Mouse (Mus musculus) stomach, postnatal 0 days (tissue): ENCODE measurements around the gene Magt1. TPM values are rescaled to one million over a fixed set of nuclear protein-coding genes. Genes with fewer than 3 reads are reported as not detected.
A peak's percentile ranks its signal among the peaks of the same experiment; 100 is the strongest.

Experiments used
- ATAC-seq: fragments of 200-750 bp; cut with Nextera tagmentation; 2 replicates; pipeline ENCODE4 v1.8.0; 2017; ENCODE audit not compliant: low FRiP score, low TSS enrichment
- DNase-seq: peaks from one replicate; pipeline ENCODE4 v3.0.0-alpha.2; 2016; ENCODE audit warnings: low spot score
- H3K27ac ChIP-seq: fragments of 300-500 bp; sonication (generic); replicated peaks from 2 replicates; pipeline ENCODE4 v1.5.1; 2014; ENCODE audit warnings: mild to moderate bottlenecking, control low read depth
- H3K27me3 ChIP-seq: fragments of 300-500 bp; sonication (generic); 2 replicates; pipeline ENCODE4 v1.6.1; 2014; ENCODE audit warnings: low read length; ENCODE audit not compliant: control insufficient read depth, insufficient read depth
- H3K36me3 ChIP-seq: fragments of 300-500 bp; sonication (generic); 2 replicates; pipeline ENCODE4 v1.6.1; 2014; ENCODE audit warnings: low read length, mixed read lengths; ENCODE audit not compliant: control insufficient read depth, insufficient read depth
- H3K4me1 ChIP-seq: fragments of 300-500 bp; sonication (generic); replicated peaks from 2 replicates; pipeline ENCODE4 v1.6.1; 2014; ENCODE audit warnings: antibody characterized with exemption; ENCODE audit not compliant: control insufficient read depth, insufficient read depth
- H3K4me2 ChIP-seq: fragments of 300-500 bp; sonication (generic); replicated peaks from 2 replicates; pipeline ENCODE4 v1.6.1; 2014; ENCODE audit warnings: low read depth, mild to moderate bottlenecking, control low read depth, moderate library complexity
- H3K4me3 ChIP-seq: fragments of 300-500 bp; sonication (generic); 2 replicates; pipeline ENCODE4 v1.5.1; 2014; ENCODE audit warnings: low read depth, low read length, control low read depth
- H3K9ac ChIP-seq: fragments of 300-500 bp; sonication (generic); 2 replicates; pipeline ENCODE4 v1.6.1; 2014; ENCODE audit warnings: mild to moderate bottlenecking, low read length, control low read depth, mixed read lengths
- H3K9me3 ChIP-seq: fragments of 300-500 bp; sonication (generic); 2 replicates; pipeline ENCODE4 v1.6.1; 2016; ENCODE audit warnings: low read length; ENCODE audit not compliant: control insufficient read depth
- CTCF ChIP-seq: IDR thresholded peaks from 2 replicates; pipeline ENCODE4 v1.5.1; 2016; ENCODE audit warnings: antibody characterized with exemption, low read depth, mild to moderate bottlenecking, moderate library complexity
- EP300 ChIP-seq: optimal IDR thresholded peaks from 2 replicates; pipeline ENCODE3; 2016; ENCODE audit warnings: antibody characterized with exemption
- WGBS: fragments of 180-500 bp; shearing (Covaris S2); extraction: QIAGEN DNeasy Blood & Tissue Kit; methylation state at CpG from one replicate; pipeline ENCODE4 v1.1.7; 2014; 5-methylcytosine and 5-hydroxymethylcytosine counted together
- polyA plus RNA-seq: library from polyadenylated mRNA; unstranded; fragments of >200 nt; fragmentation: Nextera tagmentation; extraction: Ambion mirVana; gene quantifications from 2 replicates; pipeline ENCODE4 v1.2.1, GENCODE M21; 2015

The Magt1 gene
- polyA plus RNA-seq, 1 experiment from 2014 or later = 45.3 TPM

DNA sequence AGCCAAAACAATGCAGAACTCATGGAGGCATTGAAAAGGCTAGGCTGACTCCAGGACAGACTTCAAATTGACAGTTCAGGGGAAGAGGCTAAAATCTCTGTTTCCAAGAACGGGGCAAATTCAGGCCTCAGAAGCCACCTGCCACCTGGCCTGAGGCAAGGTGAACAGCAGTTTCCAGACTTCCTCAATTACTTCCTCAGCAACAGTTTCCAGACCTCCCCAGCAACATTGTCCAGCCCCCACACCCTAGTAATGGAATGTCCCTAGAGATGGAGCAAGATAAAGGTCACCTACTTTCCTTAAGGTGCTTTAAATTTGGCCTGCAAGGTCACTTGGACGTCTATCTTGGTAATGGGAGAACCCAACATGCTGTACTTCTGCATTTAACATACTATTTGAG, 74.0 kb downstream of the Magt1 start:
- TF ChIP-seq EP300 = no peak
- no peak for TF ChIP-seq CTCF
- ATAC-seq (no peak), DNase-seq (no peak)
- H3K9ac ChIP-seq = no peak overlapping the region
- no peaks in the 10 kb centered on the region for H3K9me3 ChIP-seq
- H3K27ac ChIP-seq = no peak overlapping the region
- no peaks in the 10 kb centered on the region for H3K27me3 ChIP-seq
- no peak overlapping the region for H3K4me3 ChIP-seq
- H3K4me1 ChIP-seq = no peaks in the 10 kb centered on the region
- WGBS = 63% methylated on average over 2 of the region's 2 CpGs
- no peak overlapping the region for H3K4me2 ChIP-seq
- no peaks in the 10 kb centered on the region for H3K36me3 ChIP-seq

DNA sequence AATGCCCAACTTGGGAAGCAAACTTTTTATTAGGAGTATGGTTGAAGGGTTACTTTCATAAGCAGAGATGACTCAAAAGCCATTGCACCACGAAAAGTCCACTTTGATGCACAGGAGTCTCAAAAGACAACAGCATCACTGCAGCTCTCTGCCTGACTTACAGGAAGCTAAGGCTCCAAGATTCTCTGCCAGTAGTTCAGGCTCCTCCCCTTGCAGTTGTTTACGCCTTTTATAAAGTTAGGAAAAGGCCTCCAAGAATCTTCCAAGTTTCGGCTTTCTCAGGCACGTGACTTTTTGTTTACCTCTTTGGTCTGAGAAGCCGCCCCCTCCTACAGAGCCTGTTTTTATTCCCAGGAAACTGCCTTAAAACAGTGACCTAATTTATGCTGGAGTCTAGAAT, 77.4 kb downstream of the Magt1 start:
- Histone ChIP-seq H3K27me3 (no peaks in the 10 kb centered on the region), H3K36me3 (no peaks in the 10 kb centered on the region), H3K4me1 (no peaks in the 10 kb centered on the region), H3K4me3 (no peak overlapping the region), H3K9ac (no peak overlapping the region), H3K9me3 (no peaks in the 10 kb centered on the region), H3K4me2 (no peak overlapping the region), H3K27ac (no peak overlapping the region)
- no peak for DNase-seq
- ATAC-seq = no peak
- no peak for TF ChIP-seq EP300
- no peak for TF ChIP-seq CTCF
- 54% methylated on average over 5 of the region's 5 CpGs for WGBS

DNA sequence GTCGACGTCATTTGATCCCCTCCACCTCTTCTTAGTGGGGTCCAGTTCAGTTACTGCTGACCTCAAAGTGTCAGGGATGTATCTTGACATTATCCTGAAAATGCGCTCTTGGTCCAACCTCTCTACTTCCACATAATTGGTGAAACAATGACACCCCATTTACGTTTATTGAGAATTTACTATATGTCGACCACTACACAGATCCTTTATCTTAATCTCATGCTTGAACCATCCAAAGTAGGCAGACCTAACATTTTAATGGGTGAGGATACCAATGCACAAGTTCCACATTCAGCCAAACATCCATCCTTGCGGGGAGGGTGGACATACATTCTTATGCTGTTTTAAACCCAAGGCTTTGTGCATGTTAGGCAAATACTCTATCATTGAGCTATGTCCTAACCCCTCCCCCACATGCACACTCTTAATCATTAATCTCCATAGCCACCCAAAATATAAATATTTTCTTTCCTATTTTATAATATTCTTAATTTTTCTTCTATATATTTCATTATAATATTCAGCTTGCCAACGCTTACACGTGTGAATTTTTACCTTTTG, 82.1 kb downstream of the Magt1 start:
- TF ChIP-seq EP300 (no peak), CTCF (no peak)
- H3K9ac ChIP-seq = no peak overlapping the region
- 30% methylated on average over 8 of the region's 8 CpGs for WGBS
- DNase-seq = no peak
- H3K4me1 ChIP-seq = no peaks in the 10 kb centered on the region
- no peak overlapping the region for H3K27ac ChIP-seq
- H3K4me3 ChIP-seq = peak overlapping the region; percentile 65
- no peaks in the 10 kb centered on the region for H3K9me3 ChIP-seq
- no peaks in the 10 kb centered on the region for H3K27me3 ChIP-seq
- peak overlapping the region; percentile 49 for H3K4me2 ChIP-seq
- H3K36me3 ChIP-seq = no peaks in the 10 kb centered on the region
- no peak for ATAC-seq

DNA sequence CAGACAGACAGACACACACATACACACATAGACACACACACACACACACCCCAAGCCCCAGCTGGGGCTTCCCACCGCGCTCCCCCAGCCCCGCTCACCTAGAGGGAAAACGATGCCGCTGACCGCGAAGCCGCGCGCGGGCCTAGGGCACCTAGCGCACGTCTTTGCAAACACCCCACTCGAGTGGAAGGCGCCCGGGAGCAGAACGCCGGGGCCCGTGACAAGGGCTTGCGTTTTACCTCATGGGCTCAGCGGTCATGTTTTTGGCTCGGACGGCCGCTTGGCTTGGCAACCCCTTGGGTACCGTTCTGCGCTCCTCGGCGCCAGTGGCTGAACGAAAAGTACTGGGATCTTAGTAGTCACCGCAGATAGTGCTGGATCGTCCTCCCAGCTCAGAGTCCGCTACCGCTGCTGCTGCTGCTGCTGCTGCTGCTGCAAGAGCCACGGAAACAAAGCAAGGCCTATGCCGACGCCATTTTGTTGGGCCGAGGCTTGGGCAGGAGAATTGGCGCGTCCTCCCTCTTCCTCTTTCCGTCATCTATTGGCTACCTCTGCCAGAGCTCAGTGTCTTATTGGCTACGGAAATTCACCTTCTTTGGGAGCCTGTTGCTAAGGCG, 82.7 kb downstream of the Magt1 start, which contains the start of gene Atrx:
TSS of gene Atrx (minus strand) at position 543 of the 617 bp plus-strand sequence.
- no peaks in the 10 kb centered on the region for H3K4me1 ChIP-seq
- no peaks in the 10 kb centered on the region for H3K27me3 ChIP-seq
- DNase-seq (peak; percentile 73), ATAC-seq (peak; percentile 95)
- H3K9me3 ChIP-seq = no peaks in the 10 kb centered on the region
- TF ChIP-seq EP300 (no peak), CTCF (no peak)
- H3K4me2 ChIP-seq = peak within 1 kb of the TSS; percentile 49
- peak within 1 kb of the TSS; percentile 91 for H3K27ac ChIP-seq
- H3K4me3 ChIP-seq = peak within 1 kb of the TSS; percentile 65
- peak within 1 kb of the TSS; percentile 85 for H3K9ac ChIP-seq
- no peaks in the 10 kb centered on the region for H3K36me3 ChIP-seq
- 21% methylated on average over 42 of the region's 42 CpGs for WGBS

DNA sequence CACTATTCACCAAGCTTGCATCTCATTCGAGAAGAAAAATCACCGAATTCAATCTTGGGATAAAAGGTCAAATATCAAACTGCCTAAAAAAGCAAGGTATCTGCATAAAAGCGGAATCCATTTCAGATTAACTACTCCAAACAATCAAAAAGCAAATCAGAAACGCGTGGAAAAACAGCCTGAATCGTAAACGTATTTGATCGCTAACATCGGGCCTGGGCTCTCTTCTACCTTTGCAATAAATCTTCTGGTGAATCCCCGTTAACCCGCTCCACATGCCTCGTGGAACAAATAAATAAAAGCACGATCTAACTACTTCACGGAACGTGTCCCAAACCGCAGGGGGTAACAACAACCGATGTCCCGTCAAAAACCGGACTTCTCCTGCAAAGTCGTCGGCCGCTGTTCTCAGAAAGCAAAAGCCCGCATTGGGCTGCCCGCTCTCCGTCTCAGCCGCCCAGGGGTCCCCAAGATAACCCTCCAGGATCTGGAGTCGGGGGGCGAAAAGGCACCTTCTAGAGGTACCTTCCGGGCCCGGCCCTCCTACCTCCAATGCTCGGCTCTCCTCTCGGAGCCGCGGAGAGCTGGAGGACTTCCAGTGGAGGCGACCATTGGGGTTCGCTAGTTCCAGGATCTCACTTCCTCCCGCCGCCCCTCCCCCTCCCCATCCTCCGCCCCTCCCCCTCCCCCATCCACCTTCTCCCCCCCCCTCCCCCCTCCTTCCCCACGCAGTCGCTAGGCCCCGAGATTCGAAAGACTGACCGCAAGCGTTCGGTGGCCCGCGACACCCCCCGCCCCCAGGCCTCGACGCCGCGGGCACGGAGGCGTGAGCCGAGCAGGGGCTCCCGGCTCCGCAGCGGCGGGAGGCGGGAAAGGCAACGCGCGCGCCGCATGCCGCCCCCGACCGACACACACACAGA, 83.5 kb downstream of the Magt1 start:
- Histone ChIP-seq H3K9ac (peak overlapping the region; percentile 85), H3K4me2 (peak overlapping the region; percentile 49), H3K4me3 (peak overlapping the region; percentile 65), H3K27ac (peak overlapping the region; percentile 91), H3K36me3 (no peaks in the 10 kb centered on the region), H3K9me3 (no peaks in the 10 kb centered on the region), H3K27me3 (no peaks in the 10 kb centered on the region), H3K4me1 (no peaks in the 10 kb centered on the region)
- ATAC-seq (peak; percentile 62; the same call in 1 of the 2 replicates), DNase-seq (peak; percentile 33)
- WGBS = 26% methylated on average over 28 of the region's 69 CpGs
- TF ChIP-seq EP300 (no peak), CTCF (no peak)
